Mouse (Mus musculus): ENCODE results near the gene Hivep2. TPM values are rescaled to one million over a fixed set of nuclear protein-coding genes. Genes with fewer than 3 reads are reported as not detected.

The Hivep2 gene
- polyA plus RNA-seq, 1 experiment from 2014 or later = 7.9 TPM

- Histone ChIP-seq H3K27me3 (no peaks in the 10 kb centered on the region), H3K4me3 (no peak overlapping the region), H3K36me3 (no peaks in the 10 kb centered on the region), H3K4me1 (no peaks in the 10 kb centered on the region), H3K9me3 (no peaks in the 10 kb centered on the region), H3K4me2 (no peak overlapping the region), H3K9ac (no peak overlapping the region), H3K27ac (no peak overlapping the region)
- 75% methylated on average over 4 of the region's 4 CpGs for WGBS
- no peak for ATAC-seq (ENCODE audit: insufficient number of reproducible peaks, low FRiP score, low TSS enrichment, low read depth)
Measured at GRCm38 (mm10) chr10:14099182-14099581, 133.3 kb downstream of the Hivep2 start.

DNA sequence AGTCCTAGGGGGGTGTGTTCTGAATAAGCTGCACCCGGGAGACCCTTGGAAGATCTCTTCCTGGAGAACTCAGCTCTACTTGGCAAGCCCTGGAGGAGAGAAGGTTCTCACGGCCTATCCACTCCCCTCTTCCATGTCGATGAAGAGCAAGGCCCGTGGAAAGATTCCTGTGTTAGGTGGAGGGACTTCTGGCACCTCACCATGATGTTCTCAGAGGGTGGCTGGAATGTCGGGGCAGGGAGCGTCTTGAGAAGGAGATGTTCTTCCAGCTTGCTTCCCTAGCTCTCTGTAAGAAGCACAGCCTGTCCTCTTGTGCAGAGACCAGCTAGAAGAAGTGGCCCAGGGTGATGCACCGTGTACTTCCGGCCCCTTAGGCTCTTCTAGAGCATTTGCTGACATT, 134.2 kb downstream of the Hivep2 start:
- Histone ChIP-seq H3K4me3 (no peak overlapping the region), H3K36me3 (no peaks in the 10 kb centered on the region), H3K4me1 (no peaks in the 10 kb centered on the region), H3K27ac (no peak overlapping the region), H3K4me2 (no peak overlapping the region), H3K9me3 (no peaks in the 10 kb centered on the region), H3K27me3 (no peaks in the 10 kb centered on the region), H3K9ac (no peak overlapping the region)
- ATAC-seq (ENCODE audit: insufficient number of reproducible peaks, low FRiP score, low TSS enrichment, low read depth) = no peak
- WGBS = 83% methylated on average over 8 of the region's 8 CpGs

DNA sequence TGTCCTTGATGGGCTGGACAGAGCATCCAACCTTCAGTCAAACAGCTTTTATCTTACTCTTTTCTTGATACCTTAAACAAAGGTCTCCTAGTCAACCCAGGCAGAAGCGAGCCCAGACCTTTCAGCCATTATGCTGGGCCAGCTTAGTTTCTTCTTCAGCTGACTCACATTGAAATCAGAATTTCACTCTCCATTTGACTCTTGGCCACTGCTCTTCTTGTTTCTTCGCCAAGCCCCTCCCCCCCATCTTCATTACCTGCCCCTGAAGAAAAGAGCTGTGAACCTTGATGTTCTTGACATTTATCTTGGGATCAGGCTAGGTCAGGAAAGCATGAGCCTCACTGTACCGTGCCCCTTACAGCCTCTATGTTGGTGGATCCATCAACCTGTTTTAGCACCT, 135.0 kb downstream of the Hivep2 start:
- ATAC-seq (ENCODE audit: insufficient number of reproducible peaks, low FRiP score, low TSS enrichment, low read depth) = no peak
- WGBS = 83% methylated on average over 3 of the region's 3 CpGs
- Histone ChIP-seq H3K4me2 (no peak overlapping the region), H3K9me3 (no peaks in the 10 kb centered on the region), H3K4me3 (no peak overlapping the region), H3K27me3 (no peaks in the 10 kb centered on the region), H3K36me3 (no peaks in the 10 kb centered on the region), H3K4me1 (no peaks in the 10 kb centered on the region), H3K27ac (no peak overlapping the region), H3K9ac (no peak overlapping the region)

GRCm38 (mm10) chr10:14101966-14102365, 136.1 kb downstream of the Hivep2 start:
- H3K4me2 ChIP-seq = no peak overlapping the region
- H3K9ac ChIP-seq = no peak overlapping the region
- WGBS = 76% methylated on average over 5 of the region's 5 CpGs
- no peak for ATAC-seq (ENCODE audit: insufficient number of reproducible peaks, low FRiP score, low TSS enrichment, low read depth)
- H3K4me3 ChIP-seq = no peak overlapping the region
- H3K9me3 ChIP-seq = no peaks in the 10 kb centered on the region
- H3K27me3 ChIP-seq = no peaks in the 10 kb centered on the region
- H3K4me1 ChIP-seq = no peaks in the 10 kb centered on the region
- no peaks in the 10 kb centered on the region for H3K36me3 ChIP-seq
- no peak overlapping the region for H3K27ac ChIP-seq

- Histone ChIP-seq H3K4me3 (no peak overlapping the region), H3K9ac (no peak overlapping the region), H3K27me3 (no peaks in the 10 kb centered on the region), H3K9me3 (no peaks in the 10 kb centered on the region), H3K4me1 (no peaks in the 10 kb centered on the region), H3K4me2 (no peak overlapping the region), H3K36me3 (no peaks in the 10 kb centered on the region), H3K27ac (no peak overlapping the region)
- 82% methylated on average over 7 of the region's 7 CpGs for WGBS
- no peak for ATAC-seq (ENCODE audit: insufficient number of reproducible peaks, low FRiP score, low TSS enrichment, low read depth)
Measured at GRCm38 (mm10) chr10:14107980-14108671, 142.3 kb downstream of the Hivep2 start.

DNA sequence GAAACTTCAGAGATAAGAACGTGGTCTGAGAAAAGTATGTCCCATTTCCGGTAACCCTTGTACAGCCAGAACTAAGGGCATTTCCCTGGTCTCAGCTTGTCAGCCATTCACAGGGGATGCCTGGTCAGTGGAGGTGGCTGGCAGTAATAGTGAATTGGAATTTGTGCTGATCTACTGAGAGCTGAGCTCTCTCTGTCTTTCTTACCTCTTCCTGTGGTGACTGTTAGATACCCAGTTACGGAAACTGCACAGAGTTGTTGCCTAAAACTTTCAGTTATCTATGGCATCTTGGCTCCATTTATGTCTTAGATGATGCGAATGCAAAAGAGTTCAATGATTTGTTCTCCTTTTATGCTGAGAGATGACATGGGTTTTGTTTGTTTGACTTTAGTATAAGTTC, 150.0 kb downstream of the Hivep2 start:
- Histone ChIP-seq H3K4me1 (no peaks in the 10 kb centered on the region), H3K27ac (no peak overlapping the region), H3K9ac (no peak overlapping the region), H3K4me3 (no peak overlapping the region), H3K36me3 (no peaks in the 10 kb centered on the region), H3K4me2 (no peak overlapping the region), H3K9me3 (no peaks in the 10 kb centered on the region), H3K27me3 (no peaks in the 10 kb centered on the region)
- 80% methylated on average over 4 of the region's 4 CpGs for WGBS
- ATAC-seq (ENCODE audit: insufficient number of reproducible peaks, low FRiP score, low TSS enrichment, low read depth) = no peak

DNA sequence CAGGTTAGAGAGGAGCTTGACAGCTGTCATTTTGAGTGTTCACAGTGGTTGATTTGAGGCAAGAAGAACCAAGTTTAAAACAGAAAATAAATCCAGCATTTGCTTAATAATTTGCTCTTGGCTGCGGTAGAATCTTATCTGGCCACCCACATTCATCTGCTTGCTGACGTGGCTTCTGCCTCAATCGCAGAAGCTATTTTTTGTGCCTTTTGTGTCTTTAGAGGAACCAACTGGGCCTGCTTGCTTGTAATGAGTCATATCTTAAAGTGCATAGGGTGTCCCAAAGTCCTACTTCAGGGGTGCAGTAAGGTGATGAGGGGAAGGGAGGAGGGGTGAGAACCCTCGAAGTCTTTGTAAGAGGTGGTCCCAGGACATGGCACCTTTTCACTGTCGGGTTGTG, 151.1 kb downstream of the Hivep2 start:
- ATAC-seq (ENCODE audit: insufficient number of reproducible peaks, low FRiP score, low TSS enrichment, low read depth) = no peak

DNA sequence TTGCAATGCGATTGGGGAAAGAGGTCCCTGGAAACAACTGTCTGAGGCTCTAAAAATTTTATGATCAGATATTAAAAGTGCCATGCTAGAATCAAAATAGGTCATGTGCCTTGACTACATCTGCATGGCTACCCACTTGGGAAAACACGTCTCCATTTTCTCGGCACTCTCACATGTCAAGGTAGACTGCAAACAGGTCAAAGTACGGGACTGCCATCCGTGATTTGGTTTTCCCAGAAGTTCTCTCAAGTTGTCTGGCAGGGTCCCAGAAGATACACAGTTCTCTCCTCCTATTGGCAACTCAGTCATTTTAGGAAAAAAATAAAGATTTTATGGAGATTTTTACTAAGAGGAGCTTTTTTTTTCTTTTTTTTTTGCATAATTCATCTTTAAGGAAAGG, 153.3 kb downstream of the Hivep2 start:
- Histone ChIP-seq H3K27ac (no peak overlapping the region), H3K9ac (no peak overlapping the region), H3K4me2 (no peak overlapping the region), H3K36me3 (no peaks in the 10 kb centered on the region), H3K9me3 (no peaks in the 10 kb centered on the region), H3K4me3 (no peak overlapping the region), H3K27me3 (no peaks in the 10 kb centered on the region), H3K4me1 (no peaks in the 10 kb centered on the region)
- ATAC-seq (ENCODE audit: insufficient number of reproducible peaks, low FRiP score, low TSS enrichment, low read depth) = no peak
- WGBS = 55% methylated on average over 5 of the region's 5 CpGs

More for the DNA sequence above, 151.1 kb downstream of the Hivep2 start:
- no peaks in the 10 kb centered on the region for H3K4me1 ChIP-seq
- H3K27me3 ChIP-seq = no peaks in the 10 kb centered on the region
- H3K4me2 ChIP-seq = no peak overlapping the region
- H3K4me3 ChIP-seq = no peak overlapping the region
- 90% methylated on average over 5 of the region's 5 CpGs for whole genome bisulfite sequencing
- no peaks in the 10 kb centered on the region for H3K36me3 ChIP-seq
- no peak overlapping the region for H3K27ac ChIP-seq
- H3K9me3 ChIP-seq = no peaks in the 10 kb centered on the region
- no peak overlapping the region for H3K9ac ChIP-seq

DNA sequence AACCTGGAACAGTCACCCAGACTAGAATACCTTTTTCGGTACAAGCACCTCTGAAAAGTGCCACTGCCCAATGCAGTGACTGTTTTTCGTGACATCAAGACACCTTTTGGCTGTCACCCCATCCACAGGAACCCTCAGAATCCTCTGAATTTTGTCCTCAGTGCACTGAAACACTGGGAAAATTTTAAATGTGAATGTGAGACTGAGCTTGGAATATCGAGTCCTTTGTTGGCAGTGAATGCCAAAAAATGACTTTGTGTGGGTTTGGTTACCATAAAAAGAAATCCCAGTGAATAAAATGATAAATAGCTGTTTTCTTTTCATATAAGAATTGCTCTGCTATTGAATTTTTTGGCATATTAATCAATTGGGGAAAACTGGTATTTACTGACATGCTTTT, 154.6 kb downstream of the Hivep2 start:
- Histone ChIP-seq H3K4me2 (no peak overlapping the region), H3K9ac (no peak overlapping the region), H3K4me1 (no peaks in the 10 kb centered on the region), H3K27me3 (no peaks in the 10 kb centered on the region), H3K4me3 (no peak overlapping the region), H3K27ac (no peak overlapping the region), H3K36me3 (no peaks in the 10 kb centered on the region), H3K9me3 (no peaks in the 10 kb centered on the region)
- WGBS = 80% methylated on average over 3 of the region's 3 CpGs
- no peak for ATAC-seq (ENCODE audit: insufficient number of reproducible peaks, low FRiP score, low TSS enrichment, low read depth)

- Histone ChIP-seq H3K36me3 (peaks cover 43% of the 10 kb centered on the region), H3K27ac (no peak overlapping the region), H3K4me2 (no peak overlapping the region), H3K4me1 (no peaks in the 10 kb centered on the region), H3K9me3 (no peaks in the 10 kb centered on the region), H3K4me3 (no peak overlapping the region), H3K27me3 (no peaks in the 10 kb centered on the region), H3K9ac (no peak overlapping the region)
- 85% methylated on average over 12 of the region's 12 CpGs for WGBS
- ATAC-seq (ENCODE audit: insufficient number of reproducible peaks, low FRiP score, low TSS enrichment, low read depth) = no peak
Measured at GRCm38 (mm10) chr10:14127826-14128225, 162.0 kb downstream of the Hivep2 start.

DNA sequence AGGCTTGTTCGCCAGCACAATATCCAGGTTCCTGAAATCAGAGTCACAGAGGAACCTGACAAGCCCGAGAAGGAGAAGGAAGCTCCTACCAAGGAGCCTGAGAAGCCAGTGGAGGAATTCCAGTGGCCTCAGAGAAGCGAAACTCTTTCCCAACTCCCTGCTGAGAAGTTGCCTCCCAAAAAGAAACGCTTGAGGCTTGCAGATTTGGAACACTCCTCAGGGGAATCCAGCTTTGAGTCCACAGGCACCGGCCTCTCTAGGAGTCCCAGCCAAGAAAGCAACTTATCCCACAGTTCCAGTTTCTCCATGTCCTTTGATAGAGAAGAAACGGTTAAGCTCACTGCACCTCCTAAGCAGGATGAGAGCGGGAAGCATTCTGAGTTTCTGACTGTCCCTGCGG, 164.4 kb downstream of the Hivep2 start:
- Histone ChIP-seq H3K36me3 (peaks cover 43% of the 10 kb centered on the region), H3K4me2 (no peak overlapping the region), H3K27ac (no peak overlapping the region), H3K4me3 (no peak overlapping the region), H3K27me3 (no peaks in the 10 kb centered on the region), H3K9ac (no peak overlapping the region), H3K9me3 (no peaks in the 10 kb centered on the region), H3K4me1 (no peaks in the 10 kb centered on the region)
- no peak for ATAC-seq (ENCODE audit: insufficient number of reproducible peaks, low FRiP score, low TSS enrichment, low read depth)
- 77% methylated on average over 8 of the region's 8 CpGs for WGBS

DNA sequence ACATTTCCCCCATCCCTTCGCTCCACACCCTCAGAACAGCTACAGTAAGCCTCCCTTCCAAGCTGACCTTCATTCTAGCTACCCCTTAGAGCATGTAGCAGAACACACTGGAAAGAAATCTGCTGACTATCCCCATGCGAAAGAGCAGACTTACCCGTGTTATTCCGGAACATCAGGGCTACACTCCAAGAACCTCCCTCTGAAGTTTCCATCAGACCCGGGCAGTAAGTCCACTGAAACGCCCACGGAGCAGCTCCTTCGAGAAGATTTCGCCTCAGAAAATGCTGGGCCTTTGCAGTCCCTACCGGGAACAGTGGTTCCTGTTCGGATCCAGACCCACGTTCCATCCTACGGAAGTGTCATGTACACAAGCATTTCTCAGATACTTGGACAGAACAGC, 165.4 kb downstream of the Hivep2 start:
- H3K4me1 ChIP-seq = no peaks in the 10 kb centered on the region
- WGBS = 94% methylated on average over 13 of the region's 13 CpGs
- H3K4me2 ChIP-seq = no peak overlapping the region
- no peak overlapping the region for H3K27ac ChIP-seq
- H3K9ac ChIP-seq = no peak overlapping the region
- no peak overlapping the region for H3K4me3 ChIP-seq
- no peaks in the 10 kb centered on the region for H3K27me3 ChIP-seq
- H3K9me3 ChIP-seq = no peaks in the 10 kb centered on the region
- ATAC-seq (ENCODE audit: insufficient number of reproducible peaks, low FRiP score, low TSS enrichment, low read depth) = no peak
- H3K36me3 ChIP-seq = peaks cover 43% of the 10 kb centered on the region

- Histone ChIP-seq H3K9ac (no peak overlapping the region), H3K4me1 (no peaks in the 10 kb centered on the region), H3K4me3 (no peak overlapping the region), H3K27me3 (no peaks in the 10 kb centered on the region), H3K9me3 (no peaks in the 10 kb centered on the region), H3K4me2 (no peak overlapping the region), H3K27ac (no peak overlapping the region), H3K36me3 (peaks cover 43% of the 10 kb centered on the region)
- ATAC-seq (ENCODE audit: insufficient number of reproducible peaks, low FRiP score, low TSS enrichment, low read depth) = no peak
- WGBS = 89% methylated on average over 17 of the region's 17 CpGs
Measured at GRCm38 (mm10) chr10:14132061-14132460, 166.2 kb downstream of the Hivep2 start.

All from limb, embryonic 15.5 days (tissue).